Mouse (Mus musculus) ES-Bruce4 (cell line): ENCODE measurements around the gene Rtca. TPM values are rescaled to one million over a fixed set of nuclear protein-coding genes. Genes with fewer than 3 reads are reported as not detected.

Experiments
- H3K27ac ChIP-seq: 2 replicates; pipeline ENCODE4 v1.5.1; 2012; ENCODE audit warnings: low read length, inconsistent platforms; ENCODE audit not compliant: insufficient read depth
- H3K27me3 ChIP-seq: 2 replicates; pipeline ENCODE4 v1.6.1; 2012; ENCODE audit warnings: mild to moderate bottlenecking, low read length, inconsistent platforms; ENCODE audit not compliant: control insufficient read depth, poor library complexity, insufficient read depth, severe bottlenecking
- H3K36me3 ChIP-seq: 2 replicates; pipeline ENCODE4 v1.6.1; 2012; ENCODE audit warnings: inconsistent platforms, mild to moderate bottlenecking, low read length, moderate library complexity; ENCODE audit not compliant: control insufficient read depth, poor library complexity, insufficient read depth, severe bottlenecking
- H3K4me1 ChIP-seq: one replicate; pipeline ENCODE4 v1.8.1; 2011; ENCODE audit warnings: low read length; ENCODE audit not compliant: control insufficient read depth, insufficient read depth
- H3K4me3 ChIP-seq: 2 replicates; pipeline ENCODE4 v1.5.1; 2011; ENCODE audit warnings: low read depth, mild to moderate bottlenecking, low read length
- H3K9ac ChIP-seq: 2 replicates; pipeline ENCODE4 v1.6.1; 2012; ENCODE audit warnings: low read depth, mild to moderate bottlenecking, inconsistent platforms; ENCODE audit not compliant: poor library complexity, severe bottlenecking
- H3K9me3 ChIP-seq: replicated peaks from 2 replicates; pipeline ENCODE4 v1.6.1; 2012; ENCODE audit warnings: mild to moderate bottlenecking, low read length, inconsistent platforms; ENCODE audit not compliant: control insufficient read depth, poor library complexity, insufficient read depth, severe bottlenecking
- CTCF ChIP-seq: IDR thresholded peaks from one replicate; pipeline ENCODE4 v1.8.1; 2011; ENCODE audit warnings: low read depth, low read length
- EP300 ChIP-seq: IDR thresholded peaks from 2 replicates; pipeline ENCODE4 v1.6.1; 2011; ENCODE audit warnings: low read depth, low read length; ENCODE audit not compliant: insufficient read depth
- POLR2A ChIP-seq: IDR thresholded peaks from one replicate; pipeline ENCODE4 v1.8.1; 2011; ENCODE audit warnings: low read length; ENCODE audit not compliant: insufficient read depth
- polyA plus RNA-seq: library from polyadenylated mRNA; stranded (reverse); fragments of >200 nt; gene quantifications from 2 replicates; pipeline ENCODE4 v1.2.4, GENCODE M21; 2011; ENCODE audit warnings: low read depth; ENCODE audit not compliant: missing spikeins, insufficient read depth, insufficient read length

The Rtca gene
- polyA plus RNA-seq, 1 experiment = 50.9 TPM

GRCm38 (mm10) chr3:116465709-116466108, 42.3 kb downstream of the Rtca start:
- H3K9ac ChIP-seq = no peak overlapping the region
- no peaks in the 10 kb centered on the region for H3K9me3 ChIP-seq
- no peaks in the 10 kb centered on the region for H3K36me3 ChIP-seq
- TF ChIP-seq POLR2A (no peak), CTCF (no peak), EP300 (no peak)
- H3K27me3 ChIP-seq = no peaks in the 10 kb centered on the region
- H3K27ac ChIP-seq = no peak overlapping the region
- no peak overlapping the region for H3K4me3 ChIP-seq
- no peaks in the 10 kb centered on the region for H3K4me1 ChIP-seq

GRCm38 (mm10) chr3:116464318-116464717, 43.7 kb downstream of the Rtca start:
- no peaks in the 10 kb centered on the region for H3K36me3 ChIP-seq
- H3K9me3 ChIP-seq = no peaks in the 10 kb centered on the region
- H3K4me1 ChIP-seq = no peaks in the 10 kb centered on the region
- no peak overlapping the region for H3K4me3 ChIP-seq
- TF ChIP-seq POLR2A (no peak), EP300 (no peak), CTCF (no peak)
- no peak overlapping the region for H3K27ac ChIP-seq
- H3K9ac ChIP-seq = no peak overlapping the region
- no peaks in the 10 kb centered on the region for H3K27me3 ChIP-seq

- Histone ChIP-seq H3K27me3 (no peaks in the 10 kb centered on the region), H3K4me1 (no peaks in the 10 kb centered on the region), H3K9me3 (no peaks in the 10 kb centered on the region), H3K36me3 (no peaks in the 10 kb centered on the region), H3K9ac (no peak overlapping the region), H3K27ac (no peak overlapping the region), H3K4me3 (no peak overlapping the region)
- TF ChIP-seq POLR2A (no peak), EP300 (no peak), CTCF (no peak)
These were observed 47.0 kb downstream of the Rtca start for GRCm38 (mm10) chr3:116461053-116461452.

GRCm38 (mm10) chr3:116454529-116454928, 53.5 kb downstream of the Rtca start:
- H3K4me3 ChIP-seq = no peak overlapping the region
- H3K36me3 ChIP-seq = no peaks in the 10 kb centered on the region
- H3K4me1 ChIP-seq = no peaks in the 10 kb centered on the region
- H3K27me3 ChIP-seq = no peaks in the 10 kb centered on the region
- no peak for TF ChIP-seq EP300
- no peak for TF ChIP-seq CTCF
- TF ChIP-seq POLR2A = no peak
- H3K9me3 ChIP-seq = no peaks in the 10 kb centered on the region
- no peak overlapping the region for H3K27ac ChIP-seq
- no peak overlapping the region for H3K9ac ChIP-seq

GRCm38 (mm10) chr3:116450741-116451140, 57.3 kb downstream of the Rtca start:
- Histone ChIP-seq H3K9ac (no peak overlapping the region), H3K4me3 (no peak overlapping the region), H3K36me3 (no peaks in the 10 kb centered on the region), H3K4me1 (no peaks in the 10 kb centered on the region), H3K27me3 (no peaks in the 10 kb centered on the region), H3K27ac (no peak overlapping the region), H3K9me3 (no peaks in the 10 kb centered on the region)
- no peak for TF ChIP-seq POLR2A
- TF ChIP-seq CTCF = no peak
- no peak for TF ChIP-seq EP300

GRCm38 (mm10) chr3:116444327-116444726, 63.7 kb downstream of the Rtca start:
- H3K9ac ChIP-seq = no peak overlapping the region
- H3K9me3 ChIP-seq = no peaks in the 10 kb centered on the region
- no peaks in the 10 kb centered on the region for H3K27me3 ChIP-seq
- no peak overlapping the region for H3K4me3 ChIP-seq
- no peak for TF ChIP-seq POLR2A
- no peaks in the 10 kb centered on the region for H3K36me3 ChIP-seq
- no peaks in the 10 kb centered on the region for H3K4me1 ChIP-seq
- no peak overlapping the region for H3K27ac ChIP-seq
